Mouse (Mus musculus) embryo, embryonic 10.5 days (tissue): ENCODE measurements around the gene Olfr1155.

Source experiments
- DNase-seq: peaks from one replicate; pipeline ENCODE4 v3.0.0-alpha.2; 2015; ENCODE audit warnings: low spot score

Gene Olfr1155

GRCm38 (mm10) chr2:87945037-87945436, at the start of gene Olfr1155:
Gene Olfr1155 (minus strand): TSS chr2:87945137.
- no peak for DNase-seq

DNA sequence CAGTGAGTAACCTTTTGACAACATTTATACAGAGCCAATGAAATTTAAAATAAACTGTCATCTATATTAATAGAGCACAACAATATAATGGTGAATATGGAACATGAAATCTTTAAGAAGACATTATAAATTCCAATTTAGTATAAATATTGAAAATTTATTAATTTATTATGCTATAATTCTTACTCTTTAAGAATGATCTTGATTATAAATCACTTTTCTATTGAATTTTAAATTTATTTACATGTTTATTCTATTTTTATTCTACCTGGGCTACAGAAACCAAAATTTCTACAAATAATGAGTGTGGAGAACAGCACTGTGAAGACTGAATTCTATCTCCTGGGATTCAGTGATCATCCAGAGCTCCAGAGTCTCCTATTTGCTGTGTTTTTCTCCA, 44.9 kb upstream of the Olfr1155 start, which contains the start of gene Olfr1158:
Gene Olfr1158, plus strand, starts transcription at position 301 of the 400 bp plus-strand sequence.
- DNase-seq = no peak

DNA sequence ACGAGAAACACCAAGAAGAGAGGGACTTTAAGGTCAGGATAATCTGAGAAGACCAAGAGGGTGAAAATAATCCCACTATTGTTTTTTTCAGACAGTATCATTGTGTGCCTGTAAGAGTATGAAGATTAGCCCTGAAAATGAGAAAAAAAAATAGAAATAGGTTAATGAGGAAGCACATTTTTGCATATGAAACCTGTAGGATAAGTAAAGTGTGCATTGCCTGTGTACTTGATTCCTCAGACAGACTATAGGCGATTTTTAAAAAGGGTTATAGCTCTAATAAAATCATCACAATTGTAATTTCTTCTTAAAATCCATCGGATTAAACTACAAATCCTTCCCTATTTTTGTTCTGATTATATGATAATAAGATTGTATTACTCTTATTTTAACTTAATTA, 29.6 kb upstream of the Olfr1155 start, which contains the start of gene Olfr74:
Gene Olfr74, minus strand, starts transcription at position 101 of the 400 bp plus-strand sequence.
- no peak for DNase-seq

DNA sequence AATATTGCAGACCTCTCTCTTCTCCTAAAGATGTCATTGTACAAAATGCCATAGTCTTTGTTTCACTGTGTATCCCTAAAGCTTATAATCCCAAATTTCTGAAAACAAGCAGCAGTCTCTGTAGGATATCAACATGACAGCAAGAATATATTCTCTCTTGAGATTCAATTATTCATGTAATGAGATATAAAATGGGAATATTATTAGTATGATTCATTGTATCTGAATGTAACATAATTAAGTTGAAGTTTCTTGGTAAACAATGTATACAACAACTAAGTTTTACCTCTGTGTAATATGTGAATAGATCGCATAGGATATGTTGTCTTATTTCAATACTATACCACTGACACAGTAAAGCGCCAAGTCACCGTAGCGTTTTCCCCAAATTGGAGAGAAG, 23.3 kb upstream of the Olfr1155 start, which contains the start of gene Olfr1157:
Gene Olfr1157, minus strand, starts transcription at position 101 of the 400 bp plus-strand sequence.
- no peak for DNase-seq

GRCm38 (mm10) chr2:87953000-87953399, 8.1 kb upstream of the Olfr1155 start, which contains the start of gene Olfr1156:
Gene Olfr1156 (minus strand): TSS chr2:87953100.
- DNase-seq = no peak

- no peak for DNase-seq
Measured at GRCm38 (mm10) chr2:87905066-87905465, 39.9 kb downstream of the Olfr1155 start, which contains the start of gene Olfr1154. Gene Olfr1154 (minus strand): TSS chr2:87905166.

GRCm38 (mm10) chr2:87894662-87895061, 50.3 kb downstream of the Olfr1155 start, which contains the start of gene Olfr1153:
Gene Olfr1153 (plus strand): TSS chr2:87894962.
- no peak for DNase-seq
